Mouse (Mus musculus) thymus, adult 2 months (tissue): ENCODE results near the gene Susd1. TPM values are rescaled to one million over a fixed set of nuclear protein-coding genes. Genes with fewer than 3 reads are reported as not detected.

Experiments
- DNase-seq: peaks from one replicate; pipeline ENCODE4 v3.0.0; 2021
- H3K27ac ChIP-seq: fragments of 200-500 bp; 2 replicates; pipeline ENCODE4 v1.5.1; 2012; ENCODE audit warnings: low read length, control low read depth; ENCODE audit not compliant: control insufficient read depth, insufficient read depth
- H3K27me3 ChIP-seq: fragments of 200-500 bp; 2 replicates; pipeline ENCODE4 v1.6.1; 2012; ENCODE audit warnings: mild to moderate bottlenecking, low read length, moderate library complexity, mixed read lengths; ENCODE audit not compliant: control insufficient read depth, insufficient read depth
- H3K36me3 ChIP-seq: fragments of 200-500 bp; 2 replicates; pipeline ENCODE4 v1.6.1; 2012; ENCODE audit warnings: mild to moderate bottlenecking, low read length, moderate library complexity; ENCODE audit not compliant: control insufficient read depth, insufficient read depth
- H3K4me1 ChIP-seq: fragments of 200-500 bp; replicated peaks from 2 replicates; pipeline ENCODE4 v1.6.1; 2012; ENCODE audit warnings: low read length; ENCODE audit not compliant: control insufficient read depth, insufficient read depth
- H3K4me3 ChIP-seq: fragments of 200-500 bp; 2 replicates; pipeline ENCODE4 v1.5.1; 2012; ENCODE audit warnings: mild to moderate bottlenecking, low read length, control low read depth, moderate library complexity; ENCODE audit not compliant: control insufficient read depth, insufficient read depth
- CTCF ChIP-seq: fragments of 200-500 bp; IDR thresholded peaks from 2 replicates; pipeline ENCODE4 v1.5.1; 2012; ENCODE audit warnings: mild to moderate bottlenecking, control low read depth, low read length, moderate library complexity, borderline replicate concordance; ENCODE audit not compliant: control insufficient read depth, poor library complexity, insufficient read depth; ENCODE audit errors: extremely low read depth
- POLR2A ChIP-seq: fragments of 200-500 bp; IDR thresholded peaks from 2 replicates; pipeline ENCODE4 v1.6.1; 2012; ENCODE audit warnings: mild to moderate bottlenecking, low read length, control low read depth, moderate library complexity; ENCODE audit not compliant: control insufficient read depth, poor library complexity, insufficient read depth; ENCODE audit errors: extremely low read depth
- WGBS: fragments of 180-500 bp; shearing (Covaris S2); methylation state at CpG from one replicate; pipeline ENCODE4 v1.1.7; 2018; 5-methylcytosine and 5-hydroxymethylcytosine counted together
- polyA plus RNA-seq: library from polyadenylated mRNA; depleted of rRNA; stranded (reverse); fragments of >200 nt; gene quantifications from 2 replicates; pipeline ENCODE4 v1.2.3, GENCODE M21; 2012

Susd1 gene
- polyA plus RNA-seq, 1 experiment: 22.0 TPM

- no peak for DNase-seq
- H3K27me3 ChIP-seq: no peaks in the 10 kb centered on the region
- TF ChIP-seq CTCF (no peak), POLR2A (no peak)
- H3K27ac ChIP-seq: peak overlapping the region; percentile 19; the same call in 1 of the 2 replicates
- no peaks in the 10 kb centered on the region for H3K36me3 ChIP-seq
- peaks cover 26% of the 10 kb centered on the region for H3K4me1 ChIP-seq
- no peak overlapping the region for H3K4me3 ChIP-seq
- WGBS: 3% methylated on average over 5 of the region's 5 CpGs
These were observed 608 bp upstream of the Susd1 start for GRCm38 (mm10) chr4:59439041-59439440.

GRCm38 (mm10) chr4:59435951-59436350 is 2.5 kb downstream of the Susd1 start:
- no peak for TF ChIP-seq POLR2A
- no peak for TF ChIP-seq CTCF
- Histone ChIP-seq H3K36me3 (no peaks in the 10 kb centered on the region), H3K27ac (no peak overlapping the region)

GRCm38 (mm10) chr4:59434039-59434438 is 4.4 kb downstream of the Susd1 start:
- no peak for DNase-seq
- no peak overlapping the region for H3K4me3 ChIP-seq
- peaks cover 15% of the 10 kb centered on the region for H3K4me1 ChIP-seq
- no peak overlapping the region for H3K27ac ChIP-seq
- no peaks in the 10 kb centered on the region for H3K36me3 ChIP-seq
- TF ChIP-seq CTCF: no peak
- TF ChIP-seq POLR2A: no peak
- no peaks in the 10 kb centered on the region for H3K27me3 ChIP-seq
- WGBS: 67% methylated on average over 3 of the region's 3 CpGs

More at GRCm38 (mm10) chr4:59435951-59436350, 2.5 kb downstream of the Susd1 start:
- WGBS: 58% methylated on average over 4 of the region's 4 CpGs
- no peak for DNase-seq
- H3K27me3 ChIP-seq: no peaks in the 10 kb centered on the region
- no peak overlapping the region for H3K4me3 ChIP-seq
- H3K4me1 ChIP-seq: peaks cover 17% of the 10 kb centered on the region

- Histone ChIP-seq H3K36me3 (no peaks in the 10 kb centered on the region), H3K27ac (no peak overlapping the region), H3K4me3 (no peak overlapping the region), H3K27me3 (no peaks in the 10 kb centered on the region), H3K4me1 (peaks cover 5% of the 10 kb centered on the region)
- 82% methylated on average over 6 of the region's 6 CpGs for WGBS
- TF ChIP-seq POLR2A (no peak), CTCF (no peak)
- no peak for DNase-seq
These were observed 9.3 kb downstream of the Susd1 start for GRCm38 (mm10) chr4:59429128-59429527.

- Histone ChIP-seq H3K4me3 (no peak overlapping the region), H3K36me3 (no peaks in the 10 kb centered on the region), H3K27me3 (no peaks in the 10 kb centered on the region), H3K4me1 (peaks cover 8% of the 10 kb centered on the region), H3K27ac (no peak overlapping the region)
- 93% methylated on average over 5 of the region's 5 CpGs for WGBS
- DNase-seq: no peak
- TF ChIP-seq CTCF (no peak), POLR2A (no peak)
These were observed 12.0 kb downstream of the Susd1 start for GRCm38 (mm10) chr4:59426429-59426828.

DNA sequence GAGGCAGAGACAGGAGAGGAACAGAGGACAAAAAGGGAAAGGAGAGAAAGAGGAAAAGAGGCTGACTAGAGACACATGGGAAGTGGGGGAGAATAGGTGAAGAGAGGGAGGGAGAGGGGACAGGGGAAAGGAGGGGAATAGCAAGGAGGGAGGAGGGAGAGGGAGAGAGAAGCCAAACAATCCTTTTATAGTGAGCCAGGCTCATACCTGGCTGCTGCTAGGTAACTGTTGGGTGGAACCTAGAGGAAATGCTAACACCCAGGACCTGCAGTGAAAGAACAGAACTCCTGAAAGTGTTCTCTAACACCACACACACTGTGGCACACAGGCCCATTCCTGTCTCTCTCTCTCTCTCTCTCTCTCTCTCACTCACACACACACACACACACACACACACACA is 15.6 kb downstream of the Susd1 start:
- Histone ChIP-seq H3K4me3 (no peak overlapping the region), H3K27me3 (no peaks in the 10 kb centered on the region), H3K4me1 (peaks cover 10% of the 10 kb centered on the region), H3K36me3 (no peaks in the 10 kb centered on the region), H3K27ac (no peak overlapping the region)
- DNase-seq: no peak
- TF ChIP-seq CTCF (no peak), POLR2A (no peak)

- peaks cover 10% of the 10 kb centered on the region for H3K4me1 ChIP-seq
- H3K4me3 ChIP-seq: no peak overlapping the region
- no peak for DNase-seq
- TF ChIP-seq POLR2A (no peak), CTCF (no peak)
- H3K27ac ChIP-seq: no peak overlapping the region
- no peaks in the 10 kb centered on the region for H3K27me3 ChIP-seq
- 66% methylated on average over 5 of the region's 5 CpGs for WGBS
- H3K36me3 ChIP-seq: no peaks in the 10 kb centered on the region
These were observed 16.2 kb downstream of the Susd1 start for GRCm38 (mm10) chr4:59422025-59422783.
